Mouse (Mus musculus) kidney, adult 2 months (tissue): ENCODE measurements around the gene Rab4a.

ENCODE experiments used
- CTCF ChIP-seq: fragments of 200-500 bp; conservative IDR thresholded peaks from 2 replicates; pipeline ENCODE4 v1.5.1; 2011; ENCODE audit warnings: low read depth, mild to moderate bottlenecking, control low read depth, low read length, moderate library complexity, mixed read lengths; ENCODE audit not compliant: insufficient read depth, insufficient read length
- POLR2A ChIP-seq: fragments of 200-500 bp; IDR thresholded peaks from one replicate; pipeline ENCODE4 v1.6.1; 2011; ENCODE audit warnings: low read depth, low read length, control low read depth

- TF ChIP-seq CTCF = peak; percentile 94
- TF ChIP-seq POLR2A = no peak
These were observed 27.0 kb downstream of the Rab4a start for GRCm38 (mm10) chr8:123832757-123833156.
